Mouse (Mus musculus): Measurements from ENCODE around the gene Ttc39b.

GRCm38 (mm10) chr4:83257279-83258260, 66.5 kb downstream of the Ttc39b start:
- TF ChIP-seq POLR2A (IDR thresholded peaks at IDR 0.05; ENCODE audit: control insufficient read depth in 1 of 2, insufficient read depth in 1 of 2, low read depth in 1 of 2, low read length in 2 of 2, poor library complexity in 1 of 2), result no peak
- no peak for TF ChIP-seq POLR2AphosphoS5 (IDR thresholded peaks at IDR 0.05; ENCODE audit: borderline replicate concordance, low read depth, low read length)
- no peak for TF ChIP-seq CTCF (IDR thresholded peaks at IDR 0.05 in 2 of 3, conservative IDR thresholded peaks at IDR 0.05 in 1 of 3; ENCODE audit: control insufficient read depth in 1 of 3, insufficient read depth in 1 of 3, low read depth in 2 of 3, low read length in 3 of 3, poor library complexity in 1 of 3, severe bottlenecking in 1 of 3)
- TF ChIP-seq CHD1 (IDR thresholded peaks at IDR 0.05; ENCODE audit: low read depth, low read length), result no peak
- TF ChIP-seq E2F4 (IDR thresholded peaks at IDR 0.05; ENCODE audit: borderline replicate concordance, low read depth, low read length), result no peak
